Mouse (Mus musculus): Measurements from ENCODE around the gene Cyth1. TPM values are rescaled to one million over a fixed set of nuclear protein-coding genes. Genes with fewer than 3 reads are reported as not detected.

The Cyth1 gene
- total and polyA plus RNA-seq, 3 experiments: 13.2 to 13.6 TPM; not detected in 1

- H3K27me3 ChIP-seq (ENCODE audit: control insufficient read depth in 1 of 2, insufficient read depth in 2 of 2, low read length in 2 of 2): no peaks in the 10 kb centered on the region
- peaks cover 0 to 5% of the 10 kb centered on the region in 2 experiments; a peak in 2 of 4 replicates for H3K36me3 ChIP-seq (ENCODE audit: control insufficient read depth in 1 of 2, insufficient read depth in 2 of 2, low read length in 2 of 2)
- no peaks in the 10 kb centered on the region for H3K9me3 ChIP-seq (replicated peaks; ENCODE audit: insufficient read depth, low read length)
- H3K4me3 ChIP-seq (ENCODE audit: control insufficient read depth in 1 of 2, insufficient read depth in 1 of 2, low read depth in 2 of 2, low read length in 2 of 2): no peak overlapping the region
- H3K9ac ChIP-seq (ENCODE audit: control insufficient read depth, low read depth, low read length, poor library complexity, severe bottlenecking): no peak overlapping the region
- no peak for DNase-seq (ENCODE audit: low read depth, low spot score)
- TF ChIP-seq RAD21 (IDR thresholded peaks at IDR 0.05; ENCODE audit: low read depth, low read length) (no peak), BHLHE40 (IDR thresholded peaks at IDR 0.05; ENCODE audit: borderline replicate concordance, low read depth, low read length) (no peak), SMC3 (IDR thresholded peaks at IDR 0.05; ENCODE audit: low read depth, low read length) (no peak), NRF1 (IDR thresholded peaks at IDR 0.05; ENCODE audit: insufficient read depth, low read depth, low read length, poor library complexity, severe bottlenecking) (no peak), ZMIZ1 (IDR thresholded peaks at IDR 0.05; ENCODE audit: low read depth, low read length) (no peak), USF2 (IDR thresholded peaks at IDR 0.05; ENCODE audit: borderline replicate concordance in 1 of 2, insufficient read depth in 1 of 2, low read depth in 1 of 2, low read length in 2 of 2) (no peak), RCOR1 (IDR thresholded peaks at IDR 0.05; ENCODE audit: low read depth, low read length) (no peak), KAT2A (conservative IDR thresholded peaks at IDR 0.05; ENCODE audit: low read depth, low read length) (no peak), NELFE (IDR thresholded peaks at IDR 0.05; ENCODE audit: low read depth, low read length) (no peak), ZNF384 (IDR thresholded peaks at IDR 0.05; ENCODE audit: low read depth, low read length) (no peak), GABPA (IDR thresholded peaks at IDR 0.05; ENCODE audit: low read depth, low read length) (no peak), SIN3A (IDR thresholded peaks at IDR 0.05; ENCODE audit: low read length) (no peak), CTCF (IDR thresholded peaks at IDR 0.05 in 2 of 3, conservative IDR thresholded peaks at IDR 0.05 in 1 of 3; ENCODE audit: control insufficient read depth in 1 of 3, insufficient read depth in 1 of 3, low read depth in 2 of 3, low read length in 3 of 3, poor library complexity in 1 of 3, severe bottlenecking in 1 of 3) (no peak), MAX (IDR thresholded peaks at IDR 0.05; ENCODE audit: low read length) (no peak), MXI1 (IDR thresholded peaks at IDR 0.05; ENCODE audit: low read depth, low read length) (no peak), E2F4 (IDR thresholded peaks at IDR 0.05; ENCODE audit: borderline replicate concordance, low read depth, low read length) (no peak), POLR2AphosphoS2 (IDR thresholded peaks at IDR 0.05; ENCODE audit: low read length) (no peak), ZC3H11A (IDR thresholded peaks at IDR 0.05; ENCODE audit: low read depth, low read length) (no peak), EP300 (IDR thresholded peaks at IDR 0.05; ENCODE audit: low read depth in 1 of 2, low read length in 2 of 2) (no peak), CHD2 (IDR thresholded peaks at IDR 0.05; ENCODE audit: low read length) (no peak)
- no peak overlapping the region for H3K27ac ChIP-seq (ENCODE audit: control insufficient read depth, low read depth, low read length)
- peaks cover 4% of the 10 kb centered on the region; the same call in 1 of the 2 replicates for H3K79me2 ChIP-seq (ENCODE audit: control insufficient read depth, insufficient read depth, low read length, poor library complexity)
- H3K4me1 ChIP-seq (ENCODE audit: control insufficient read depth in 1 of 2, insufficient read depth in 2 of 2, low read length in 2 of 2): peaks cover 3 to 6% of the 10 kb centered on the region in 2 experiments
Observed at GRCm38 (mm10) chr11:118239281-118240198, 8.9 kb downstream of the Cyth1 start.

All from MEL (cell line).